1 mouse cellular context compared by ENCODE assay signal in the genomic region with DNA sequence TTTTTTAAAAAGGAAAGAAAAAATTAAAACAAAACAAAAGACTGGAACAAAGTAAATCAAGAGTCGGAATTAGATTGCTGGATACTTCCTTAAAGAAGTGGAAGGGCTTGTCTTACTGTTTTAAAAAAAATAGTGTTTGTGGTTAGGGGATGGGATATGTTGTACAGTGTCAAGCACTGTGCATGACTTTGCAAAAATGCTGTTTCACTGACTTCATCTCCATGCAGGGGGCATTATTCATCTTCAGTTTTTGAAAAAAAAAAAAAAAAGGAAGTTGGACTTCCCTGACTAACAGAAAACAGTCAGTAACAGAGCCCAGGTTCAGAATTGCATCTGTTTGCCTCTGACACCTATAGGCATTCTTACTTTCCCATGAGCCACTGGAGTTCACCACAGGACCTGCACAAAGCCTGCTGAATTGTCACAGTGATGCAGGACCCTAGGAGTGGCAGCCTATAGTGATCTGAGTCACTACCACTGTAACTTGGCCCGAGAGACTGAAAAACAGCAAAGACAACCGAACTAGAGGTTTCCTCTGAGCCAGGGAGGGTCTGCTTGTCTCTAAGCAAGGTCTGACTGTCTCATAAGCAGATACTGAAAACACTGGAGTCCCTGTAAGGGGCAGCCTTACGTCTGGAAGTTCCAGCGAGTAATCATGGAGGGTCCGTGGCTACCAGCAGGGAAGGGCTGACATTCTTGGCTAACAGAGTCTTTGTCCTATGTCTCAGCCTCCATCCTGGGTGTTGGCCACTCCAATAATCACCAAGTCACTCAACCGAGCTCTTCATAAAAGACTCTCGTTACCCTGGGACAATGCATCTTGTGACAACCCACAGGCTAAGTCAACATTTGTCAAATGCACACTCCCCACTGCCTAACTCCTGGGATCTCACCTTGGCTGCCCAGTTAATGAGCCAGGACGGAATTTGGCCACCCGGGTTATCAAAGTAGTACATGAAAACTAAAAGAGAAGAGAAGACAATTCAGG.
TF ChIP-seq lines count a peak whose summit lies in the region.

No protein-coding gene starts in this region.

TF ChIP-seq in MEL, 35 proteins besides CTCF, POLR2A, EP300 and RAD21 (continued from another document):
- TF ChIP-seq MAFK (IDR thresholded peaks at IDR 0.05; ENCODE audit: borderline replicate concordance, low read depth, low read length) (peak; percentile 89), GABPA (IDR thresholded peaks at IDR 0.05; ENCODE audit: low read depth, low read length) (peak; percentile 97), USF1 (IDR thresholded peaks at IDR 0.05; ENCODE audit: low read depth, low read length) (no peak), NELFE (IDR thresholded peaks at IDR 0.05; ENCODE audit: low read depth, low read length) (peak; percentile 65), BHLHE40 (IDR thresholded peaks at IDR 0.05; ENCODE audit: borderline replicate concordance, low read depth, low read length) (no peak), ZMIZ1 (IDR thresholded peaks at IDR 0.05; ENCODE audit: low read depth, low read length) (peak; percentile 35; the same call in 1 of the 2 replicates), KAT2A (conservative IDR thresholded peaks at IDR 0.05; ENCODE audit: low read depth, low read length) (no peak; the same call in 1 of the 2 replicates), POLR2AphosphoS5 (IDR thresholded peaks at IDR 0.05; ENCODE audit: borderline replicate concordance, low read depth, low read length) (no peak), SIN3A (IDR thresholded peaks at IDR 0.05; ENCODE audit: low read length) (peak; percentile 90), E2F4 (IDR thresholded peaks at IDR 0.05; ENCODE audit: borderline replicate concordance, low read depth, low read length) (no peak), ELF1 (IDR thresholded peaks at IDR 0.05; ENCODE audit: low read depth, low read length) (peak; percentile 67), POLR2AphosphoS2 (IDR thresholded peaks at IDR 0.05; ENCODE audit: low read length) (peak; percentile 33; the same call in 1 of the 2 replicates), MYB (IDR thresholded peaks at IDR 0.05; ENCODE audit: low read depth, low read length) (peak; percentile 98), ETS1 (IDR thresholded peaks at IDR 0.05; ENCODE audit: low read depth, low read length) (peak; percentile 100), ZKSCAN1 (IDR thresholded peaks at IDR 0.05; ENCODE audit: low read depth, low read length) (no peak; the same call in 1 of the 2 replicates), USF2 (IDR thresholded peaks at IDR 0.05; ENCODE audit: borderline replicate concordance in 1 of 2, insufficient read depth in 1 of 2, low read depth in 1 of 2, low read length in 2 of 2) (no peak)
